Mouse (Mus musculus): ENCODE data around the gene Ptprd. TPM values are rescaled to one million over a fixed set of nuclear protein-coding genes. Genes with fewer than 3 reads are reported as not detected.

Gene Ptprd
- polyA plus RNA-seq, 1 experiment from 2014 or later, result 14.3 TPM

DNA sequence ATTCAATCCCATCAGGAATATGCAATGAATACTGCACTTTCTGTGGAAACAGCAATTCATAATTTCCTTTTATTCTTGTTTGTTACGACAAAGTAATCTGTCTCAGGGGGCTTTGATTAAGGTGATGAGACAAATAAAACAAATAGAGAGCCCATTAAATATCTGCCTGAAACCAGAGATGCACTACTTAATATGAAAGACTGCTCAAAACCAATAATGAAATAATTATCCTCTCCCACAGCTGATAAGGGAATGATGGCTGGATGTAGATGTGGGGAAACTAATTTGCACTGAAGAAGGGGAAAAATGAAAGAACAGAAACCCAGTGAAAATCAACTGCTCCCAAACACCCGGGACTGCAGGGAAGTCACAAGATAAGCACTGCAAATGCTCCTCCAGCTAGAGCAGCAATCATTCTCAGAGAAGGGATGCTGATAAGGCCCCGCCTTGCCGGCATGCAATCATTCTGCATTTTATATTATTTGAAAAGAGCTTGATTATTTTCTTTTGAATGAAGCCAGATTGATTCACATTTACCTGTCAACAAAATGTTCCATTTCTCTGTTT is 1432.1 kb downstream of the Ptprd start:
- H3K4me1 ChIP-seq (replicated peaks), result no peaks in the 10 kb centered on the region
- no peaks in the 10 kb centered on the region for H3K36me3 ChIP-seq
- H3K9me3 ChIP-seq (replicated peaks), result no peaks in the 10 kb centered on the region
- no peak overlapping the region for H3K27ac ChIP-seq (ENCODE audit: poor library complexity, severe bottlenecking)
- ATAC-seq (ENCODE audit: insufficient number of reproducible peaks, low FRiP score), result no peak
- H3K4me2 ChIP-seq, result no peak overlapping the region
- H3K27me3 ChIP-seq (replicated peaks), result no peaks in the 10 kb centered on the region
- no peak overlapping the region for H3K9ac ChIP-seq
- no peak overlapping the region for H3K4me3 ChIP-seq
- 28% methylated on average over 4 of the region's 4 CpGs for WGBS

GRCm38 (mm10) chr4:76766918-76767317 is 1444.8 kb downstream of the Ptprd start:
- no peak overlapping the region for H3K4me3 ChIP-seq
- no peak overlapping the region for H3K27ac ChIP-seq (ENCODE audit: poor library complexity, severe bottlenecking)
- WGBS, result 83% methylated on average over 3 of the region's 3 CpGs
- no peaks in the 10 kb centered on the region for H3K4me1 ChIP-seq (replicated peaks)
- H3K27me3 ChIP-seq (replicated peaks), result no peaks in the 10 kb centered on the region
- no peak overlapping the region for H3K4me2 ChIP-seq
- no peaks in the 10 kb centered on the region for H3K9me3 ChIP-seq (replicated peaks)
- H3K36me3 ChIP-seq, result no peaks in the 10 kb centered on the region
- no peak for ATAC-seq (ENCODE audit: insufficient number of reproducible peaks, low FRiP score)
- no peak overlapping the region for H3K9ac ChIP-seq

- whole genome bisulfite sequencing, result 64% methylated on average over 2 of the region's 2 CpGs
- Histone ChIP-seq H3K4me1 (replicated peaks) (no peaks in the 10 kb centered on the region), H3K4me2 (no peak overlapping the region), H3K27ac (ENCODE audit: poor library complexity, severe bottlenecking) (no peak overlapping the region), H3K27me3 (replicated peaks) (no peaks in the 10 kb centered on the region), H3K36me3 (no peaks in the 10 kb centered on the region), H3K9me3 (replicated peaks) (no peaks in the 10 kb centered on the region), H3K4me3 (no peak overlapping the region), H3K9ac (no peak overlapping the region)
- ATAC-seq (ENCODE audit: insufficient number of reproducible peaks, low FRiP score), result no peak
These were observed 1445.3 kb downstream of the Ptprd start for GRCm38 (mm10) chr4:76766429-76766828.

- no peaks in the 10 kb centered on the region for H3K36me3 ChIP-seq
- 68% methylated on average over 2 of the region's 2 CpGs for WGBS
- no peak overlapping the region for H3K4me2 ChIP-seq
- no peaks in the 10 kb centered on the region for H3K4me1 ChIP-seq (replicated peaks)
- ATAC-seq (ENCODE audit: insufficient number of reproducible peaks, low FRiP score), result no peak
- no peak overlapping the region for H3K4me3 ChIP-seq
- no peaks in the 10 kb centered on the region for H3K27me3 ChIP-seq (replicated peaks)
- H3K9me3 ChIP-seq (replicated peaks), result no peaks in the 10 kb centered on the region
- H3K27ac ChIP-seq (ENCODE audit: poor library complexity, severe bottlenecking), result no peak overlapping the region
- no peak overlapping the region for H3K9ac ChIP-seq
These were observed 1461.1 kb downstream of the Ptprd start for GRCm38 (mm10) chr4:76750709-76751108.

DNA sequence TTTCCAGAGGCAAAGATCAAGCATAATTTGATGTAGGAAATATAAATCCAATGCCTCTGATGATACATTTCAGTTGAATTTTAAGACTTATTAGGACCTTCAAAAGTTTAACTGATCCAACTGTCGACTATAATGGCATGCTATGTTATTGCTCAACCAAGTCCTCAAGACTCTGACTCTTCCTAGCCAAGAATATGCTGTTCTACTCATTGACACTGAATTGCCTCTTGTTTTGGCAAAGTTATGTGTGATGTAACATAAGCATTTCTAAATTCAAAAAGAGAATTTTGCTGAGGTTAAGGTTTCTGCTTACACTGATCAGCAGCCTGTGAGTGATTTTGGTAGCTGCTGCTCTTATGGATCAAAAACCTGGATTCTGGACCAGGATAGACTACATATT is 1475.9 kb downstream of the Ptprd start:
- H3K4me2 ChIP-seq, result no peak overlapping the region
- H3K36me3 ChIP-seq, result no peaks in the 10 kb centered on the region
- no peak overlapping the region for H3K4me3 ChIP-seq
- H3K4me1 ChIP-seq (replicated peaks), result no peaks in the 10 kb centered on the region
- H3K27me3 ChIP-seq (replicated peaks), result no peaks in the 10 kb centered on the region
- H3K27ac ChIP-seq (ENCODE audit: poor library complexity, severe bottlenecking), result no peak overlapping the region
- WGBS, result 48% methylated on average over 1 of the region's 1 CpGs
- H3K9me3 ChIP-seq (replicated peaks), result no peaks in the 10 kb centered on the region
- ATAC-seq (ENCODE audit: insufficient number of reproducible peaks, low FRiP score), result no peak
- H3K9ac ChIP-seq, result no peak overlapping the region

DNA sequence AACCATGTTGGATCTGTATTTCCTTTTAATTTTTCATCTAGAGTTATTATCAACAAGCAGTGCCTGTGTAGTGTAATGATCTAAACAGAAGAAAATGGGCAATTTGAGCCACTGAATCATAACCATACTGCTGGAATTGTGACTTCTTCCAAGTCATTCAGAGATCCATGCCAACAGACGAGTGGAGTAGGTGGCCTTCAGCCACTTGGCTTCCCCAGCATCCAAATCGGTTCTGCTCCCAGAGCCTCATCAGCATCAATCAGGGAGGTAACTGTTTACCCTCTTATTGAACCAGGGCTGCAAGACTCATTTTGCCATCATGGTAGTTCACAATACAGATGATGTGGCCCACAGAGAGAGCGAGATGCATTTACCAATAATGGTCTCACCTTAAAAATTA is 1536.0 kb downstream of the Ptprd start:
- H3K9me3 ChIP-seq (replicated peaks), result no peaks in the 10 kb centered on the region
- H3K4me1 ChIP-seq (replicated peaks), result no peaks in the 10 kb centered on the region
- ATAC-seq (ENCODE audit: insufficient number of reproducible peaks, low FRiP score), result no peak
- WGBS, result 70% methylated on average over 3 of the region's 3 CpGs
- H3K27me3 ChIP-seq (replicated peaks), result no peaks in the 10 kb centered on the region
- H3K27ac ChIP-seq (ENCODE audit: poor library complexity, severe bottlenecking), result no peak overlapping the region
- H3K9ac ChIP-seq, result no peak overlapping the region
- no peak overlapping the region for H3K4me2 ChIP-seq
- no peak overlapping the region for H3K4me3 ChIP-seq
- no peaks in the 10 kb centered on the region for H3K36me3 ChIP-seq

GRCm38 (mm10) chr4:76673224-76673623 is 1538.5 kb downstream of the Ptprd start:
- no peak for ATAC-seq (ENCODE audit: insufficient number of reproducible peaks, low FRiP score)
- Histone ChIP-seq H3K9me3 (replicated peaks) (no peaks in the 10 kb centered on the region), H3K4me2 (no peak overlapping the region), H3K9ac (no peak overlapping the region), H3K27ac (ENCODE audit: poor library complexity, severe bottlenecking) (no peak overlapping the region), H3K27me3 (replicated peaks) (no peaks in the 10 kb centered on the region), H3K4me1 (replicated peaks) (no peaks in the 10 kb centered on the region), H3K36me3 (no peaks in the 10 kb centered on the region), H3K4me3 (no peak overlapping the region)

GRCm38 (mm10) chr4:76672653-76673052 is 1539.1 kb downstream of the Ptprd start:
- H3K36me3 ChIP-seq, result no peaks in the 10 kb centered on the region
- no peak overlapping the region for H3K27ac ChIP-seq (ENCODE audit: poor library complexity, severe bottlenecking)
- H3K9ac ChIP-seq, result no peak overlapping the region
- no peaks in the 10 kb centered on the region for H3K4me1 ChIP-seq (replicated peaks)
- ATAC-seq (ENCODE audit: insufficient number of reproducible peaks, low FRiP score), result no peak
- no peak overlapping the region for H3K4me3 ChIP-seq
- no peak overlapping the region for H3K4me2 ChIP-seq
- H3K27me3 ChIP-seq (replicated peaks), result no peaks in the 10 kb centered on the region
- H3K9me3 ChIP-seq (replicated peaks), result no peaks in the 10 kb centered on the region

DNA sequence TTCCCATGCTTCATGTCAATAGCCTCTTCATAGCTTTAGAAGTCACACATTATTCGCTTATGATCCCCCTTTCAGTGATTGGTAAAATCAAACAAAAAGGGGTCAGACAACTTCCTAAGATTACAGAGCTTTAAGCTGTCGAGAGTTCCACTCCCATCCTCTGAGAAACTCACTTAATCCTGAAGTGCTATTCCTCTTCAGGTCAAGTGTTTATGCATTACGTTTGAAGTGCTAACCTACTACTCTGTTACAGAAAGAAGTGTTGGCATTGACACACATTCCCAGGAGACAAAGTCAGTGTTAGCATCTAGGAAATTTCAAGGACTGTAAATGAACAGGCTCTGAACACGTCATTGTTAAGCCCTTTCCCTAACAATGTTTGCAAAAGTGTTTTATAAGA is 1550.0 kb downstream of the Ptprd start:
- H3K9ac ChIP-seq, result no peak overlapping the region
- H3K4me3 ChIP-seq, result no peak overlapping the region
- H3K4me2 ChIP-seq, result no peak overlapping the region
- no peaks in the 10 kb centered on the region for H3K36me3 ChIP-seq
- no peaks in the 10 kb centered on the region; the same call in 1 of the 2 replicates for H3K27me3 ChIP-seq (replicated peaks)
- no peak overlapping the region for H3K27ac ChIP-seq (ENCODE audit: poor library complexity, severe bottlenecking)
- H3K9me3 ChIP-seq (replicated peaks), result no peaks in the 10 kb centered on the region
- H3K4me1 ChIP-seq (replicated peaks), result no peaks in the 10 kb centered on the region
- 35% methylated on average over 4 of the region's 4 CpGs for WGBS
- ATAC-seq (ENCODE audit: insufficient number of reproducible peaks, low FRiP score), result no peak

GRCm38 (mm10) chr4:76660146-76660545 is 1551.6 kb downstream of the Ptprd start:
- 68% methylated on average over 2 of the region's 2 CpGs for WGBS
- ATAC-seq (ENCODE audit: insufficient number of reproducible peaks, low FRiP score), result no peak
- no peaks in the 10 kb centered on the region for H3K9me3 ChIP-seq (replicated peaks)

GRCm38 (mm10) chr4:76656734-76657133 is 1555.0 kb downstream of the Ptprd start:
- Histone ChIP-seq H3K27ac (ENCODE audit: poor library complexity, severe bottlenecking) (no peak overlapping the region), H3K4me1 (replicated peaks) (no peaks in the 10 kb centered on the region), H3K9ac (no peak overlapping the region), H3K4me3 (no peak overlapping the region), H3K4me2 (no peak overlapping the region), H3K27me3 (replicated peaks) (no peaks in the 10 kb centered on the region; the same call in 1 of the 2 replicates), H3K9me3 (replicated peaks) (no peaks in the 10 kb centered on the region), H3K36me3 (no peaks in the 10 kb centered on the region)
- 78% methylated on average over 3 of the region's 3 CpGs for WGBS
- no peak for ATAC-seq (ENCODE audit: insufficient number of reproducible peaks, low FRiP score)

More at GRCm38 (mm10) chr4:76660146-76660545, 1551.6 kb downstream of the Ptprd start:
- H3K36me3 ChIP-seq, result no peaks in the 10 kb centered on the region
- H3K4me1 ChIP-seq (replicated peaks), result no peaks in the 10 kb centered on the region
- no peak overlapping the region for H3K27ac ChIP-seq (ENCODE audit: poor library complexity, severe bottlenecking)
- H3K9ac ChIP-seq, result no peak overlapping the region
- no peak overlapping the region for H3K4me3 ChIP-seq
- H3K4me2 ChIP-seq, result no peak overlapping the region
- H3K27me3 ChIP-seq (replicated peaks), result no peaks in the 10 kb centered on the region; the same call in 1 of the 2 replicates

DNA sequence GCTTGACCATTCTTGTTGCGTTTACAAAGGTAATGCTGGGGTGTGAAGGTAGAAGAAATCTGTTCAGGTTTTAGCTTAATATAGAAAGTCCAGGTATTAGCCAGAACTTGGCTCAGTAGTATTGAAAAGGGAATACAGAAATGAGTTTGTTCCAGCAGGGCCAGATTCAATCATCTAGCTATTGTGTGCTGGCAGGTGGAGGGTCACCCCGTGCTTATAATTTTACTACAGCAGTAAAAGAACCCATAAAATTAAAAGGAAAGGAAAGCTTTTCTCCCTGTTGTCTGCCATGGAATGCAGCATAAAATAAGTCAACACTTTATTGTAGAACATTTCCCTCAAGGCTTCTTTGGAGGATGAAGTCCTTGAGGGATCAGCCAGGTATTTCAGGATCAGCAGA is 1558.8 kb downstream of the Ptprd start:
- H3K9ac ChIP-seq, result no peak overlapping the region
- H3K27ac ChIP-seq (ENCODE audit: poor library complexity, severe bottlenecking), result no peak overlapping the region
- 86% methylated on average over 2 of the region's 2 CpGs for WGBS
- no peaks in the 10 kb centered on the region for H3K36me3 ChIP-seq
- no peaks in the 10 kb centered on the region for H3K4me1 ChIP-seq (replicated peaks)
- no peaks in the 10 kb centered on the region for H3K27me3 ChIP-seq (replicated peaks)
- no peak for ATAC-seq (ENCODE audit: insufficient number of reproducible peaks, low FRiP score)
- no peak overlapping the region for H3K4me3 ChIP-seq
- H3K9me3 ChIP-seq (replicated peaks), result no peaks in the 10 kb centered on the region
- no peak overlapping the region for H3K4me2 ChIP-seq

Measured in heart, embryonic 12.5 days (tissue).